Mouse (Mus musculus): ENCODE measurements around the gene Fgfr2.

The Fgfr2 gene

GRCm38 (mm10) chr7:130288248-130288647, 2834.9 kb downstream of the Fgfr2 start:
- no peak for DNase-seq (ENCODE audit: low spot score in 2 of 2)

- no peak for DNase-seq (ENCODE audit: low spot score in 2 of 2)
Observed at GRCm38 (mm10) chr7:130278738-130279705, 2844.1 kb downstream of the Fgfr2 start.

GRCm38 (mm10) chr7:130278000-130278737, 2845.0 kb downstream of the Fgfr2 start:
- DNase-seq (ENCODE audit: low spot score in 2 of 2): no peak

- peak in 1 of 2 experiments; percentile 62 for DNase-seq (ENCODE audit: low spot score in 2 of 2)
Observed at GRCm38 (mm10) chr7:130273265-130273664, 2849.9 kb downstream of the Fgfr2 start.

GRCm38 (mm10) chr7:130270807-130271206, 2852.3 kb downstream of the Fgfr2 start:
- DNase-seq (ENCODE audit: low spot score in 2 of 2): no peak

GRCm38 (mm10) chr7:130269124-130269867, 2853.9 kb downstream of the Fgfr2 start:
- no peak for DNase-seq (ENCODE audit: low spot score in 2 of 2)

GRCm38 (mm10) chr7:130267099-130267498, 2856.1 kb downstream of the Fgfr2 start:
- DNase-seq (ENCODE audit: low spot score in 2 of 2): no peak

- DNase-seq (ENCODE audit: low spot score in 2 of 2): peak in 1 of 2 experiments; percentile 65
Observed at GRCm38 (mm10) chr7:130266166-130266490, 2857.0 kb downstream of the Fgfr2 start.

GRCm38 (mm10) chr7:130265319-130266165, 2857.6 kb downstream of the Fgfr2 start:
- peak in 1 of 2 experiments; percentile 42 for DNase-seq (ENCODE audit: low spot score in 2 of 2)

- peak in 1 of 2 experiments; percentile 48 for DNase-seq (ENCODE audit: low spot score in 2 of 2)
Observed at GRCm38 (mm10) chr7:130264616-130265318, 2858.4 kb downstream of the Fgfr2 start.

- no peak for DNase-seq (ENCODE audit: low spot score in 2 of 2)
Observed at GRCm38 (mm10) chr7:130263799-130264351, 2859.3 kb downstream of the Fgfr2 start.

GRCm38 (mm10) chr7:130263233-130263594, 2859.9 kb downstream of the Fgfr2 start:
- DNase-seq (ENCODE audit: low spot score in 2 of 2): no peak

GRCm38 (mm10) chr7:130262528-130263232, 2860.5 kb downstream of the Fgfr2 start:
- DNase-seq (ENCODE audit: low spot score in 2 of 2): no peak

- peak in 1 of 2 experiments; percentile 17 for DNase-seq (ENCODE audit: low spot score in 2 of 2)
Observed at GRCm38 (mm10) chr7:130261684-130262527, 2861.2 kb downstream of the Fgfr2 start.

GRCm38 (mm10) chr7:130260905-130261683, 2862.1 kb downstream of the Fgfr2 start:
- DNase-seq (ENCODE audit: low spot score in 2 of 2): no peak

- DNase-seq (ENCODE audit: low spot score in 2 of 2): no peak
Observed at GRCm38 (mm10) chr7:130260060-130260459, 2863.1 kb downstream of the Fgfr2 start.

GRCm38 (mm10) chr7:130258704-130259295, 2864.3 kb downstream of the Fgfr2 start:
- DNase-seq (ENCODE audit: low spot score in 2 of 2): no peak
